Mouse (Mus musculus) hematopoietic stem cell, adult 5-6 weeks (primary cell): ENCODE measurements at regions not wholly inside any gene's neighbourhood (a gene's known extent, or its start where the extent isn't known, plus 50 kb on each side); places are given as distances from the start of the nearest gene placed in this dataset.
"Not testable (repeated sequence)": the region's sequence is repeated elsewhere in the genome, so short reads cannot be mapped to it uniquely, and the experiment has no call there.

Source experiments
- ATAC-seq, 2 experiments: fragments of 125-278 bp in 1 of 2; replicated peaks in 1 of 2; 2 replicates each; pipeline ENCODE4 v1.8.0; 2016 to 2017; ENCODE audit warnings: inconsistent platforms in 2 of 2, mild to moderate bottlenecking in 2 of 2, moderate number of reproducible peaks in 2 of 2, low read depth in 1 of 2, moderate TSS enrichment in 1 of 2; ENCODE audit not compliant: low FRiP score in 2 of 2, poor library complexity in 2 of 2, severe bottlenecking in 2 of 2, insufficient read depth in 1 of 2, low TSS enrichment in 1 of 2

GRCm38 (mm10) chr6:13763636-13764035, 76.1 kb downstream of the Gpr85 start:
- not testable (repeated sequence) for ATAC-seq

DNA sequence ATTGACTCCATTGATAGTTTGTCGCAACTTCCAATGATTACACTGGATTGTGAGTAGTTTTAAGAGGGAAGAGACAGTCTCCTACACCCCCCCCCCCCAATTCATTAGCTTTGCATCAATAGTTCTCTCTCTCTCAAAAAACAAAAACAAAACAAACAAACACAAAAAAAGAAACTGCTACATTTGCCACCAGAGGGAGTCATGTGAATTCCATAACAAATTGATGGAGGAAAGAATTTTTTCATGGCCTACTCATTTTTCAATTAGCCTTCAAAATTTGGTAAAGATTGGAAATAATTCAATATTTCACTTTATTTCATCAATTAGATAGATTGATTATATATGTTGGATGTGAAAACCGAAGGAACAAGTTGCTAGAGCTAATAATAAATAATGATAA, 80.3 kb downstream of the Gpr85 start:
- ATAC-seq, result no peak

DNA sequence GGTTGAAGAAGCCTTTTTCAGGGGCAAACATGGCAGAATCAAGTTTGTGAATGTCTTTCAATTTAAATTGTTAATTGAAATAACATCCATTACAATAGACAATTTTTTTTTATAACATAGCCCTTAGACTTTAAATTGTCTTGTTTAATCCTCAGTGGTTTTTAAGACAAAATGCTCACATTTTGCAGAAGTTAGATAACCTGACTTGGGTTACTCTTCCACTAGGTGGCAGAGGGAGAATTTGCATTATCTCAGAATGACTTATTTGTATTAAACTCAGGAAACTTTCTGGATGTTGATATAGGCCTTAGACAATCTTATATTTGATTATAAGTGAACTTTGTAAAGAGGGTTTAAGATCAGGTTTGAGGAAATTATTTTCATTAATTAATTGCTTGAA, 80.8 kb downstream of the Gpr85 start:
- ATAC-seq, result peak in 1 of 2 experiments; percentile 80; a peak in 3 of 4 replicates

DNA sequence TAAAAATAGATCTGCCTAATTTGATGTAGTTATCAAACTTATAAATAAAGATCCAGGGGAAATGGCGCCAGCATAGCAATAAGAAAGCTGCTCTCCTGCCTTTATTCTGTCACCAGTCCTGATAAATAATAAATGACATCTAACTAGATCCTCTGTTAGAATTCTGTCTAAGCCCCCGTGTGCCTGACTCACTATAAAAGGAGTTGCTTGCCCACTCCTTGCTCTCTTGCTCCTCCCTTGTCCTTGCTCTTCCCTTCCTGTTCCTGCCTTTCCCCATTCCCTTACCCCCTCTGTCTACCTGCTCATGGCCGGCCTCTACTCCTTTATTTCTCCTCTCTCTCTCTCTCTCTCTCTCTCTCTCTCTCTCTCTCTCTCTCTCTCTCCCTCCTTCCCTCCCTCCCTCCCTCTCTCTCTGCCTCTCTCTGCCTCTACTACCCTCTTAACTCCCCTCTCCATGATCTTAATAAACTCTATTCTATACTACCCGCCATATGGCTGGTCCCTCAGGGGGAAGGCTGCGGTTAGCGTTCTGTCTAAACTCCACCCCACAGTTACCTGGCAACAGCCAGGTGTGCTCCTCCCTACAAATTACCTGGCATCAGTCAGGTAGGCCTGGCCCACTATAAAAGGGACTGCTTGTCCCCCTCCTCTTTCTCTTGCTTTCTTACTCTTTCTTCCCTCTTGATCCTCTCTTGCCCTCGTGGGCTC, 71.3 kb upstream of the Bmt2 start:
- ATAC-seq, result no peak

- no peak for ATAC-seq
Measured at GRCm38 (mm10) chr6:13747969-13748368, 70.2 kb upstream of the Bmt2 start.

DNA sequence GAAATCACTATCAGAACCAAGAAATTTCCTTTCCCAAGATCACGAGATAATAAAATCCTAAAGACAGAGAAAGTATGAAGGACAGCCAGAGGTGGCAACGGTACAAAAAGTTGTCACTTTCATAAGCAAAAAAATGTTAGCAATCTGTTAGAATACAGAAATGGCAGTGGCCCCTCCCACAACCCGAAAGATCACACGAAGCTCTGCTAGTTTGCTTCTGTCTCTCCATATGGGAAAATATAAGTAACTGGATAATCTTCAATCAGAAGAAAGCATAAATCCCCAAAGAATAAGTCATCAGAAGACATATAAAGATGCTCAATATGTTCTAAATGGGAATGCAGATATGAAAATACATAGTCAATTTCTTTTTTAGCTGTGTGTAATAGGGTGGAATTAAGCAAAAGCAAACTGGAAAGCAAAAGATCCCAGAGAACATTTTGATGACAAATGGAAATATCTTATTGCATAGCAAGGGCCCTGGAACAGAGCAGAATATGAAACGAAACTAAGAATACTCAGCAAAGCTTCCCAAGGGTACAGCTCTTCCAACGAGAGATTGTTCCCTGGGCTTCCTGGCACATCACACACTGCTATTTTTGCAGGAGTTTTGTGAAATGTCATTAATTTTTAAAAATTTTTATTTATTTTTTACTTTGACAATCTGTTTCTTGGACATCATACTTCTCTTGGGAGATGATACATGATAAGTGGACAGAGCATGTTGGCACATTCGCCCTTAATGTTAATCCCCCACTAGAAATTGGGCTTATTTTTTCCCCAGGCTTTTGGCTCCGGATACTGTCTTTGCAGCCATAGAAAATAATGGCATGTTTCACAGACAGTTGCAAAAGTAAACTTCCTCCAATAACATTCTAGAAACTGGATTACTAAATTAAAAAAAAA, 69.1 kb upstream of the Bmt2 start:
- no peak for ATAC-seq
